ENCODE assay signal across 12 mouse cellular contexts in genomic region chr11:4283627-4284026, GRCm38 (mm10). TPM values are rescaled to one million over a fixed set of nuclear protein-coding genes. Genes with fewer than 3 reads are reported as not detected.
DNase-seq lines count a peak whose midpoint lies in the region; ATAC-seq and TF ChIP-seq lines count a peak whose summit lies in the region.
"Had no signal": no experiment of that assay in that cellular context is flagged by ENCODE, and none has a peak within 500 bp of the region (broad histone marks: within the 10 kb centered on the region; RNA-seq: fewer than 3 reads in every experiment).

No protein-coding gene starts in this region.

- no peaks in the 10 kb centered on the region; the same call in 1 of the 2 replicates for H3K27me3 ChIP-seq in kidney, embryonic 15.5 days
- H3K27me3 ChIP-seq in G1E (ENCODE audit: insufficient read depth, low read length), result peaks cover 33% of the 10 kb centered on the region
- H3K27me3 ChIP-seq in embryonic facial prominence, embryonic 11.5 days (ENCODE audit: control insufficient read depth, insufficient read depth, low read length), result no peaks in the 10 kb centered on the region
- H3K27me3 ChIP-seq in liver, postnatal 0 days (ENCODE audit: insufficient read depth, low read length), result no peaks in the 10 kb centered on the region

- no peak for TF ChIP-seq EP300 in liver, postnatal 0 days (IDR thresholded peaks at IDR 0.05; ENCODE audit: low read depth)

- H3K36me3 ChIP-seq in kidney, embryonic 15.5 days, result no peaks in the 10 kb centered on the region
- no peaks in the 10 kb centered on the region for H3K36me3 ChIP-seq in G1E (replicated peaks)
- H3K36me3 ChIP-seq in embryonic facial prominence, embryonic 11.5 days (replicated peaks; ENCODE audit: control insufficient read depth, insufficient read depth, low read depth, low read length), result no peaks in the 10 kb centered on the region
- no peaks in the 10 kb centered on the region for H3K36me3 ChIP-seq in liver, postnatal 0 days (replicated peaks; ENCODE audit: insufficient read depth, low read length)

- 10% methylated on average over 4 of the region's 4 CpGs for WGBS in kidney, embryonic 15.5 days
- 3% methylated on average over 4 of the region's 4 CpGs for WGBS in embryonic facial prominence, embryonic 11.5 days
- WGBS in liver, postnatal 0 days (ENCODE audit: insufficient replicate concordance), result 46% methylated on average over 4 of the region's 4 CpGs

- DNase-seq in kidney, adult 18-20 months, result no peak
- DNase-seq in G1E (ENCODE audit: low spot score), result no peak
- peak; percentile 66 for DNase-seq in embryonic facial prominence, embryonic 11.5 days (ENCODE audit: low spot score)
- no peak for DNase-seq in liver, postnatal 0 days
- DNase-seq in adrenal gland, adult 2 months, result no peak
- DNase-seq in spleen, postnatal 14 days (ENCODE audit: low spot score in 2 of 2), result no peak
- DNase-seq: right cerebral cortex, postnatal 25 days had no signal

- no peaks in the 10 kb centered on the region for H3K9me3 ChIP-seq in kidney, embryonic 15.5 days (replicated peaks)
- H3K9me3 ChIP-seq in G1E (replicated peaks), result no peaks in the 10 kb centered on the region
- H3K9me3 ChIP-seq in embryonic facial prominence, embryonic 11.5 days (replicated peaks; ENCODE audit: control insufficient read depth, low read length), result no peaks in the 10 kb centered on the region
- no peaks in the 10 kb centered on the region for H3K9me3 ChIP-seq in liver, postnatal 0 days (ENCODE audit: low read length)
- H3K9me3 ChIP-seq: megakaryocyte, embryonic 14.5 days had no signal

- H3K4me3 ChIP-seq in kidney, embryonic 15.5 days (replicated peaks), result no peak overlapping the region
- H3K4me3 ChIP-seq in G1E (ENCODE audit: low read depth, low read length), result no peak overlapping the region; the same call in 1 of the 2 replicates
- no peak overlapping the region for H3K4me3 ChIP-seq in embryonic facial prominence, embryonic 11.5 days (ENCODE audit: low read depth, low read length)
- no peak overlapping the region for H3K4me3 ChIP-seq in liver, postnatal 0 days (ENCODE audit: low read depth, low read length)
- H3K4me3 ChIP-seq: megakaryocyte, embryonic 14.5 days had no signal

- 0 out of 2 replicates have a peak overlapping the region, but pooled peaks have one; percentile 22 for H3K27ac ChIP-seq in kidney, embryonic 15.5 days
- no peak overlapping the region for H3K27ac ChIP-seq in embryonic facial prominence, embryonic 11.5 days (replicated peaks; ENCODE audit: low read depth, low read length)
- no peak overlapping the region for H3K27ac ChIP-seq in liver, postnatal 0 days (ENCODE audit: low read depth)

- no peak overlapping the region for H3K9ac ChIP-seq in kidney, embryonic 15.5 days
- no peak overlapping the region for H3K9ac ChIP-seq in embryonic facial prominence, embryonic 11.5 days (replicated peaks; ENCODE audit: low read length)
- H3K9ac ChIP-seq in liver, postnatal 0 days (replicated peaks), result no peak overlapping the region

- peak; percentile 81 for ATAC-seq in kidney, embryonic 15.5 days (replicated peaks; ENCODE audit: low FRiP score)
- ATAC-seq in G1E (ENCODE audit: extremely low read depth, insufficient number of reproducible peaks, low FRiP score, poor library complexity, severe bottlenecking), result peak; percentile 34
- peak; percentile 70; the same call in 1 of the 2 replicates for ATAC-seq in embryonic facial prominence, embryonic 11.5 days (replicated peaks; ENCODE audit: insufficient number of reproducible peaks, low FRiP score, low TSS enrichment, low read depth)
- peak; percentile 59; the same call in 1 of the 2 replicates for ATAC-seq in liver, postnatal 0 days
- no peak for ATAC-seq in frontal cortex, adult (ENCODE audit: low TSS enrichment)
- ATAC-seq: forebrain, embryonic 16.5 days had no signal

- H3K4me1 ChIP-seq in kidney, embryonic 15.5 days, result peaks cover 8% of the 10 kb centered on the region
- peaks cover 42% of the 10 kb centered on the region for H3K4me1 ChIP-seq in G1E (ENCODE audit: insufficient read depth, low read depth, low read length)
- H3K4me1 ChIP-seq in embryonic facial prominence, embryonic 11.5 days (ENCODE audit: control insufficient read depth, insufficient read depth, low read length), result no peaks in the 10 kb centered on the region
- H3K4me1 ChIP-seq in liver, postnatal 0 days (ENCODE audit: insufficient read depth), result no peaks in the 10 kb centered on the region

- H3K4me2 ChIP-seq in kidney, embryonic 15.5 days, result no peak overlapping the region
- H3K4me2 ChIP-seq in embryonic facial prominence, embryonic 11.5 days (ENCODE audit: low read depth, low read length), result no peak overlapping the region
- H3K4me2 ChIP-seq in liver, postnatal 0 days (ENCODE audit: low read depth, low read length), result no peak overlapping the region

- TF ChIP-seq CTCF in G1E (IDR thresholded peaks at IDR 0.05; ENCODE audit: low read depth, low read length), result no peak
- no peak for TF ChIP-seq CTCF in liver, postnatal 0 days (IDR thresholded peaks at IDR 0.05; ENCODE audit: low read depth)

RNA-seq across cellular contexts. Expression of gene Lif, which starts 26.3 kb away (rescaled TPM):
- 0.08 and 0.22 TPM in 2 replicates for polyA plus RNA-seq in kidney, embryonic 15.5 days (2015; fragmentation: Nextera tagmentation; extraction: Ambion mirVana)
- total RNA-seq in G1E (2014; fragmentation: Nextera tagmentation) (0.75 TPM in 1 of 2 replicates, not detected in the other), G1E (2017) (1.0 and 1.2 TPM in 2 replicates)
- polyA plus RNA-seq in G1E (2012), result 0.02 and 0.12 TPM in 2 replicates
- 0.07 and 0.14 TPM in 2 replicates for polyA plus RNA-seq in embryonic facial prominence, embryonic 11.5 days (2014; fragmentation: Nextera tagmentation; extraction: Ambion mirVana)
- polyA plus RNA-seq in liver, postnatal 0 days (2015; fragmentation: Nextera tagmentation; extraction: Ambion mirVana), result not detected in 2 replicates
- under 1 TPM; 0.06 to 0.24 TPM for total RNA-seq in adrenal gland, adult 2 months (2021)
- 0.43 and 1.0 TPM in 2 replicates for polyA plus RNA-seq in adrenal gland, adult 2 months (2012; rRNA removed)

RNA-seq across cellular contexts. Expression of gene Osm, which starts 47.4 kb away (rescaled TPM):
- not detected in 2 replicates for polyA plus RNA-seq in kidney, embryonic 15.5 days (2015; fragmentation: Nextera tagmentation; extraction: Ambion mirVana)
- 7.2 and 8.0 TPM in 2 replicates for total RNA-seq in G1E (2014; fragmentation: Nextera tagmentation)
- 8.3 and 10.3 TPM in 2 replicates for total RNA-seq in G1E (2017)
- polyA plus RNA-seq in G1E (2012), result 4.0 and 4.5 TPM in 2 replicates
- polyA plus RNA-seq in embryonic facial prominence, embryonic 11.5 days (2014; fragmentation: Nextera tagmentation; extraction: Ambion mirVana), result not detected in 2 replicates
- polyA plus RNA-seq in liver, postnatal 0 days (2015; fragmentation: Nextera tagmentation; extraction: Ambion mirVana), result 0.58 and 1.3 TPM in 2 replicates
- under 1 TPM in 1 of 2 experiments, not detected in 1; 0.45 TPM for total RNA-seq in adrenal gland, adult 2 months (2021)
- polyA plus RNA-seq in adrenal gland, adult 2 months (2012; rRNA removed), result 0.13 and 0.17 TPM in 2 replicates
- polyA plus RNA-seq: forebrain, embryonic 16.5 days; intestine, embryonic 14.5 days had no signal
